In the genomic region with DNA sequence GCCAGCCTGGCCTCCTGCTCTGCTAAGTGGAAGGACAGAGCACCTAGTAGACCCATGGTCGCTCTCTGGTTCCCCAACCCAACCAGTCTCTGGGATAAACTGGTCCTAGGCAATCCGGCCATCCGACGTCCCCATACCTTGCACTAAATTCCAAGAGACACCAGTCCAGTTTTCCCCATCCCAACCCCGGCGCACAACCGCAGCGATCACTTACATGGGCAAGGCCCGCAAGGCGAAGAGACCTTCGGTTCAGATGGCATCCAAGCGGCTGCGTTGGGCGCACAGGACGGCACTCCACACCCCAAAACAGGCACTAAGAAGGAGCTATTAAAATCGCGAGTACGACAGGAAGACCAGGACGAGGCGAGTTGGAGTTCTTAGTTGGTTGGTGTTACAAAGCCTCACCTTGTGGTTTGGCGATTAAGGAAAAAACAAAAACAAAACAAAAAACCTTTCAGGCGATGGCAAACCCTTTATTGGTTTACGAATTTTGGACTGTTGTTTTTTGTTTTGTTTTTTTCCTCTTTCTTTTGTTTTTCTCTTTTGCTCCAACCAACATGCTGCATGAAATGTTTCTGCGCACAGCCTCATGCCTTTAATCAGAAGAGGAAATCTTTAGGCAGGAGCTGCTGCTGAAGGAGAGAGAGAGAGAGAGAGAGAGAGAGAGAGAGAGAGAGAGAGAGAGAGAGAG, we compare ENCODE assay signal across 15 mouse cellular contexts. TPM values are rescaled to one million over a fixed set of nuclear protein-coding genes. Genes with fewer than 3 reads are reported as not detected.
DNase-seq lines count a peak whose midpoint lies in the region; ATAC-seq and TF ChIP-seq lines count a peak whose summit lies in the region.
"Had no signal": no experiment of that assay in that cellular context is flagged by ENCODE, and none has a peak within 500 bp of the region (broad histone marks: within the 10 kb centered on the region; RNA-seq: fewer than 3 reads in every experiment).

No protein-coding gene starts in this region.

- no peak for TF ChIP-seq EP300 in stomach, postnatal 0 days (optimal IDR thresholded peaks at IDR 0.05)

- H3K9ac ChIP-seq in limb, embryonic 12.5 days (replicated peaks), result no peak overlapping the region
- no peak overlapping the region for H3K9ac ChIP-seq in stomach, postnatal 0 days (ENCODE audit: low read length)
- H3K9ac ChIP-seq in liver, embryonic 12.5 days, result no peak overlapping the region
- H3K9ac ChIP-seq: limb, embryonic 13.5 days; neural tube, embryonic 12.5 days had no signal

- peaks cover 100% of the 10 kb centered on the region for H3K27me3 ChIP-seq in heart, embryonic 10.5 days (ENCODE audit: insufficient read depth, poor library complexity, severe bottlenecking)
- H3K27me3 ChIP-seq in limb, embryonic 12.5 days, result peaks cover 97% of the 10 kb centered on the region
- H3K27me3 ChIP-seq in stomach, postnatal 0 days (ENCODE audit: control insufficient read depth, insufficient read depth, low read length), result peaks cover 48% of the 10 kb centered on the region
- peaks cover 98% of the 10 kb centered on the region for H3K27me3 ChIP-seq in liver, embryonic 12.5 days (replicated peaks)

- no peak overlapping the region for H3K27ac ChIP-seq in heart, embryonic 10.5 days
- no peak overlapping the region for H3K27ac ChIP-seq in limb, embryonic 12.5 days
- no peak overlapping the region for H3K27ac ChIP-seq in stomach, postnatal 0 days (replicated peaks)
- H3K27ac ChIP-seq in liver, embryonic 12.5 days, result no peak overlapping the region
- H3K27ac ChIP-seq: limb, embryonic 13.5 days; neural tube, embryonic 12.5 days had no signal

- DNase-seq in heart, embryonic 10.5 days (ENCODE audit: low spot score), result peak; percentile 76
- no peak for DNase-seq in heart, adult 8-10 months (ENCODE audit: low spot score)
- DNase-seq in thymus, postnatal 4 days, result peak; percentile 50
- DNase-seq in thymus, postnatal 14 days, result no peak
- no peak for DNase-seq in stomach, postnatal 0 days (ENCODE audit: low spot score)
- DNase-seq in retina, embryonic 14.5 days (ENCODE audit: low spot score), result no peak
- DNase-seq: right cerebral cortex, postnatal 25 days had no signal

- H3K9me3 ChIP-seq in heart, embryonic 10.5 days, result no peaks in the 10 kb centered on the region
- H3K9me3 ChIP-seq in limb, embryonic 12.5 days, result no peaks in the 10 kb centered on the region
- no peaks in the 10 kb centered on the region for H3K9me3 ChIP-seq in stomach, postnatal 0 days (ENCODE audit: control insufficient read depth, low read length)
- H3K9me3 ChIP-seq in liver, embryonic 12.5 days (replicated peaks), result no peaks in the 10 kb centered on the region
- H3K9me3 ChIP-seq: limb, embryonic 13.5 days; neural tube, embryonic 12.5 days had no signal

- no peak overlapping the region; the same call in 1 of the 2 replicates for H3K4me3 ChIP-seq in heart, embryonic 10.5 days
- 0 out of 2 replicates have a peak overlapping the region, but pooled peaks have one; percentile 4 for H3K4me3 ChIP-seq in limb, embryonic 12.5 days (replicated peaks)
- peak overlapping the region; percentile 4; the same call in 1 of the 2 replicates for H3K4me3 ChIP-seq in stomach, postnatal 0 days (ENCODE audit: low read depth, low read length)
- no peak overlapping the region for H3K4me3 ChIP-seq in liver, embryonic 12.5 days
- H3K4me3 ChIP-seq: neural tube, embryonic 12.5 days had no signal

- no peak for TF ChIP-seq CTCF in stomach, postnatal 0 days (IDR thresholded peaks at IDR 0.05; ENCODE audit: low read depth)

- no peaks in the 10 kb centered on the region for H3K36me3 ChIP-seq in heart, embryonic 10.5 days
- H3K36me3 ChIP-seq in limb, embryonic 12.5 days, result no peaks in the 10 kb centered on the region
- H3K36me3 ChIP-seq in stomach, postnatal 0 days (ENCODE audit: control insufficient read depth, insufficient read depth, low read length), result no peaks in the 10 kb centered on the region
- no peaks in the 10 kb centered on the region for H3K36me3 ChIP-seq in liver, embryonic 12.5 days
- H3K36me3 ChIP-seq: limb, embryonic 13.5 days; neural tube, embryonic 12.5 days had no signal

- H3K4me1 ChIP-seq in heart, embryonic 10.5 days, result peaks cover 42% of the 10 kb centered on the region
- peaks cover 27% of the 10 kb centered on the region for H3K4me1 ChIP-seq in limb, embryonic 12.5 days (replicated peaks)
- H3K4me1 ChIP-seq in stomach, postnatal 0 days (replicated peaks; ENCODE audit: control insufficient read depth, insufficient read depth), result peaks cover 4% of the 10 kb centered on the region; the same call in 1 of the 2 replicates
- H3K4me1 ChIP-seq in liver, embryonic 12.5 days, result peaks cover 39% of the 10 kb centered on the region

- no peak for ATAC-seq in limb, embryonic 12.5 days (ENCODE audit: insufficient number of reproducible peaks, insufficient read depth, low FRiP score, low TSS enrichment, low read depth)
- no peak for ATAC-seq in stomach, postnatal 0 days (ENCODE audit: low FRiP score, low TSS enrichment)
- ATAC-seq in liver, embryonic 12.5 days, result no peak
- ATAC-seq: lung, postnatal 0 days had no signal

- WGBS in heart, embryonic 10.5 days, result 2% methylated on average over 24 of the region's 24 CpGs
- 2% methylated on average over 24 of the region's 24 CpGs for WGBS in limb, embryonic 12.5 days
- 5% methylated on average over 24 of the region's 24 CpGs for whole genome bisulfite sequencing in stomach, postnatal 0 days
- WGBS in liver, embryonic 12.5 days (ENCODE audit: insufficient replicate concordance), result 3% methylated on average over 24 of the region's 24 CpGs

- no peak overlapping the region for H3K4me2 ChIP-seq in limb, embryonic 12.5 days
- no peak overlapping the region for H3K4me2 ChIP-seq in stomach, postnatal 0 days (replicated peaks; ENCODE audit: low read depth)
- H3K4me2 ChIP-seq in liver, embryonic 12.5 days, result no peak overlapping the region
- H3K4me2 ChIP-seq: neural tube, embryonic 12.5 days had no signal

RNA-seq across cellular contexts. Expression of gene Dlx1, which starts 0.4 kb away (rescaled TPM):
- 3.5 and 4.3 TPM in 2 replicates for polyA plus RNA-seq in heart, embryonic 10.5 days (2016; fragmentation: Nextera tagmentation; extraction: Ambion mirVana)
- total RNA-seq in heart, adult 8-10 months (2022), result under 1 TPM; 0.20 to 0.78 (median 0.56) TPM
- 5.6 and 6.3 TPM in 2 replicates for polyA plus RNA-seq in limb, embryonic 12.5 days (2016; fragmentation: Nextera tagmentation; extraction: Ambion mirVana)
- polyA plus RNA-seq in stomach, postnatal 0 days (2015; fragmentation: Nextera tagmentation; extraction: Ambion mirVana), result 3.2 and 3.8 TPM in 2 replicates
- polyA plus RNA-seq in liver, embryonic 12.5 days (2016; fragmentation: Nextera tagmentation; extraction: Ambion mirVana), result 0.19 and 0.23 TPM in 2 replicates
- total RNA-seq: common myeloid progenitor, adult 5-6 weeks; gastrocnemius, adult 18-20 months had no signal
- polyA plus RNA-seq: heart, embryonic 14.5 days; lung, postnatal 0 days had no signal

RNA-seq across cellular contexts. Expression of gene Dlx2, which starts 19.1 kb away (rescaled TPM):
- 3.0 and 3.9 TPM in 2 replicates for polyA plus RNA-seq in heart, embryonic 10.5 days (2016; fragmentation: Nextera tagmentation; extraction: Ambion mirVana)
- not detected for total RNA-seq in heart, adult 8-10 months (2022)
- 6.0 and 7.0 TPM in 2 replicates for polyA plus RNA-seq in limb, embryonic 12.5 days (2016; fragmentation: Nextera tagmentation; extraction: Ambion mirVana)
- polyA plus RNA-seq in stomach, postnatal 0 days (2015; fragmentation: Nextera tagmentation; extraction: Ambion mirVana), result 1.3 TPM in 2 replicates
- polyA plus RNA-seq in liver, embryonic 12.5 days (2016; fragmentation: Nextera tagmentation; extraction: Ambion mirVana), result 0.08 and 0.12 TPM in 2 replicates
- total RNA-seq: common myeloid progenitor, adult 5-6 weeks; gastrocnemius, adult 18-20 months had no signal
- polyA plus RNA-seq: lung, postnatal 0 days had no signal

Comparison
In these comparisons a context has a peak if more than half of its experiments do, and no peak if none do; other contexts are left out.
1. DNase-seq: peak in heart, embryonic 10.5 days (single experiment) and thymus, postnatal 4 days (single experiment); none in heart, adult 8-10 months (single experiment), thymus, postnatal 14 days (single experiment), stomach, postnatal 0 days (single experiment) and retina, embryonic 14.5 days (single experiment).
2. H3K4me3 ChIP-seq: peak in limb, embryonic 12.5 days (single experiment) and stomach, postnatal 0 days (single experiment); none in heart, embryonic 10.5 days (single experiment) and liver, embryonic 12.5 days (single experiment).